Mouse (Mus musculus): ENCODE measurements around the gene Prss53. TPM values are rescaled to one million over a fixed set of nuclear protein-coding genes. Genes with fewer than 3 reads are reported as not detected.
A peak's percentile ranks its signal among the peaks of the same experiment; 100 is the strongest.

The Prss53 gene
- polyA plus RNA-seq, 1 experiment from 2014 or later, result 0.98 TPM

GRCm38 (mm10) chr7:127926846-127927245 is 36.1 kb upstream of the Prss53 start:
- Histone ChIP-seq H3K27me3 (replicated peaks) (peaks cover 33% of the 10 kb centered on the region), H3K4me3 (no peak overlapping the region), H3K9me3 (no peaks in the 10 kb centered on the region), H3K4me1 (no peaks in the 10 kb centered on the region), H3K4me2 (replicated peaks) (no peak overlapping the region), H3K9ac (no peak overlapping the region), H3K27ac (no peak overlapping the region), H3K36me3 (peaks cover 49% of the 10 kb centered on the region)
- no peak for ATAC-seq (ENCODE audit: low FRiP score, low read depth)
- 91% methylated on average over 11 of the region's 11 CpGs for WGBS

DNA sequence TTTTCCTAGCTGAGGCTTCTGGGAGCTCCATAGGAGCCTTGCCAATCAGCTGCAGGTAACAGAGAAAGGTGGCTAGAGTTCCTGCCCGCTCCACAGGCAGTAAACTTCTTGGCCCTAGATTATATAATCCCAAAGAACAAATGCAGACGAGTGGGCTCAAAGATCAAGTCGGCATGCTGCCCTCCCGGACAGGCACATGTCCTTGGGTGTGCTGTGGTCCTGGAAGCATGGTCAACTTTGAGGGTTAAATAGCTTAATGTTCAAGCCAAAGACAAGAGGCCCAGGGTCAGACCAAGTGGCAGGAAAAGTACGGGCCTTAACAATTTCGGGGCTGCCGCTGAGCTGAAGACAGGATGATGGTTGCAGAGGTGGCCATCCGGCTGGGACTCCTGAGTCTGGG is 35.3 kb upstream of the Prss53 start:
- no peaks in the 10 kb centered on the region for H3K9me3 ChIP-seq
- no peak overlapping the region for H3K4me3 ChIP-seq
- H3K27ac ChIP-seq, result no peak overlapping the region
- H3K27me3 ChIP-seq (replicated peaks), result peaks cover 28% of the 10 kb centered on the region
- WGBS, result 93% methylated on average over 8 of the region's 8 CpGs
- H3K4me2 ChIP-seq (replicated peaks), result no peak overlapping the region
- no peak overlapping the region for H3K9ac ChIP-seq
- peaks cover 54% of the 10 kb centered on the region for H3K36me3 ChIP-seq
- no peaks in the 10 kb centered on the region for H3K4me1 ChIP-seq
- no peak for ATAC-seq (ENCODE audit: low FRiP score, low read depth)

GRCm38 (mm10) chr7:127925252-127925651 is 34.5 kb upstream of the Prss53 start:
- Histone ChIP-seq H3K4me2 (replicated peaks) (no peak overlapping the region), H3K27me3 (replicated peaks) (peaks cover 26% of the 10 kb centered on the region), H3K9ac (no peak overlapping the region), H3K4me3 (no peak overlapping the region), H3K9me3 (no peaks in the 10 kb centered on the region), H3K27ac (no peak overlapping the region), H3K4me1 (no peaks in the 10 kb centered on the region), H3K36me3 (peaks cover 62% of the 10 kb centered on the region)
- WGBS, result 79% methylated on average over 5 of the region's 5 CpGs
- no peak for ATAC-seq (ENCODE audit: low FRiP score, low read depth)

DNA sequence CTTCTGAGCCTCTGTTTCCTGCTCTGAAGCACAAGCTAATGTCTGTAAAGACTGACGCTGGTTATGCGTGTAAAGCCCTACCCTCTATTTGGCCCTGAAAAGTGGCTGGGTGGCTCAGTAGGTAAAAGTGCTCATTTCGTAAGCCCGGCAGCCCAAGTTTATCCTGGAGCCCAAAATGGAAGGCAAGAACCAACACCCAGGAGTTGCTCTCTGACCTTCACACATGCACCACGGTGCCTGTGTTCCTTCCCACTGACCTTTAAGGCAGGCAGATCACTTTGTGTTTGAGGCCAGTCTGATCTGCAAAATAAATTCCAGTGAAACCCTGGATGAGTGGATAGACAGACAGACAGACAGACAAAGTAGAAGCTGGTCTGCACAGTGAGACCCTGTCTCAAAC is 32.9 kb upstream of the Prss53 start:
- 93% methylated on average over 5 of the region's 5 CpGs for WGBS
- Histone ChIP-seq H3K4me1 (no peaks in the 10 kb centered on the region), H3K9ac (no peak overlapping the region), H3K9me3 (no peaks in the 10 kb centered on the region), H3K27me3 (replicated peaks) (peaks cover 10% of the 10 kb centered on the region), H3K4me3 (no peak overlapping the region), H3K27ac (no peak overlapping the region), H3K36me3 (peaks cover 69% of the 10 kb centered on the region), H3K4me2 (replicated peaks) (no peak overlapping the region)
- no peak for ATAC-seq (ENCODE audit: low FRiP score, low read depth)

DNA sequence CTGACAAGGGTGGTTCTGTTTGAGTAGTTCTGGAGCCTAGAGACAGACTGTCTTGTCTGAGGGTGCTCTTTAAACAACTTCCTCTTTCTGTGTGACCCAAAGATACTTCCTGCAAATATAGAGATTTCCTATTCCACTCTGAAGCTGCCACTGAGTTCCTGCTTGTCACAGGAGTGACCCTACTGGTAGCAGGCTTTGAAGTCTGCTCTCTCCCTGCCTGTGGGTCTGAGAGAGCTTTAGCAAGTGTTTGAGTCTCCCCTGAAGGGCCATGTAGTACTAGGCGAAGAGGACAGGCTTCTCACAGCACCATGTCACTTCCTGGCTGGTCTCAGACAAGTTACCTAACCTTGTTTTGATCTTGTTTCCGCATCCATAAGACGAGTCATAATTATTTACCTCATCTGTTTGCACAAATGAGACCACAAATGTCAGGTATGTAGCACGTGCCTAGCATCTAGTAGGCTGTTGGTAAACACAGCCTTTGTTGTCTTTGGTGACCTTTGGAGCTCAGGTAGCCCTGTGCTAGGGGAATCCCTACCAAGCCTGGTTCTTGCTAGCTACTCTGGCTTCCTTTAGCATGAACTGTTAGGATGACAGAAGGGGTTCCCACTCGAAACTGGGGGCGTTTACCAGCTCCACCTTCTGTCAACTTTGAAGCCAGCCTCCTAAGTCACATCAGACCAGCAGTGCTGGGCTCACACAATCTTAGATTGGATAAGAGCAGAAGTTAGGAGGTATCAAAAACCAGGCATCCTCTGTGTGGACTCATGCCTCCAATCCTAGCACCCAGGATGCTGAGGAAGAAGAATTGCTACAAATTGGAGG is 31.9 kb upstream of the Prss53 start:
- no peak for ATAC-seq (ENCODE audit: low FRiP score, low read depth)
- 0 out of 2 replicates have a peak, but pooled peaks cover under 1% of the 10 kb centered on the region for H3K27me3 ChIP-seq (replicated peaks)
- no peak overlapping the region for H3K4me3 ChIP-seq
- no peaks in the 10 kb centered on the region for H3K9me3 ChIP-seq
- H3K36me3 ChIP-seq, result peaks cover 76% of the 10 kb centered on the region
- no peak overlapping the region for H3K27ac ChIP-seq
- WGBS, result 79% methylated on average over 6 of the region's 6 CpGs
- H3K4me2 ChIP-seq (replicated peaks), result no peak overlapping the region
- no peak overlapping the region for H3K9ac ChIP-seq
- no peaks in the 10 kb centered on the region for H3K4me1 ChIP-seq

GRCm38 (mm10) chr7:127921516-127921915 is 30.7 kb upstream of the Prss53 start:
- Histone ChIP-seq H3K9ac (no peak overlapping the region), H3K36me3 (peaks cover 76% of the 10 kb centered on the region), H3K4me1 (no peaks in the 10 kb centered on the region), H3K27ac (no peak overlapping the region), H3K27me3 (replicated peaks) (no peaks in the 10 kb centered on the region), H3K9me3 (no peaks in the 10 kb centered on the region), H3K4me2 (replicated peaks) (no peak overlapping the region), H3K4me3 (no peak overlapping the region)
- ATAC-seq (ENCODE audit: low FRiP score, low read depth), result no peak
- WGBS, result 66% methylated on average over 8 of the region's 8 CpGs

GRCm38 (mm10) chr7:127919290-127919689 is 28.5 kb upstream of the Prss53 start:
- no peak overlapping the region for H3K27ac ChIP-seq
- H3K27me3 ChIP-seq (replicated peaks), result no peaks in the 10 kb centered on the region
- 82% methylated on average over 7 of the region's 7 CpGs for WGBS
- no peaks in the 10 kb centered on the region for H3K4me1 ChIP-seq
- no peak overlapping the region for H3K4me3 ChIP-seq
- H3K9ac ChIP-seq, result no peak overlapping the region
- no peak for ATAC-seq (ENCODE audit: low FRiP score, low read depth)
- no peak overlapping the region for H3K4me2 ChIP-seq (replicated peaks)
- peaks cover 67% of the 10 kb centered on the region for H3K36me3 ChIP-seq
- no peaks in the 10 kb centered on the region for H3K9me3 ChIP-seq

- H3K4me1 ChIP-seq, result peaks cover under 1% of the 10 kb centered on the region
- no peaks in the 10 kb centered on the region for H3K27me3 ChIP-seq (replicated peaks)
- no peak overlapping the region for H3K4me3 ChIP-seq
- peaks cover 56% of the 10 kb centered on the region for H3K36me3 ChIP-seq
- H3K27ac ChIP-seq, result no peak overlapping the region
- no peak overlapping the region for H3K9ac ChIP-seq
- H3K9me3 ChIP-seq, result no peaks in the 10 kb centered on the region
- 55% methylated on average over 3 of the region's 3 CpGs for WGBS
- ATAC-seq (ENCODE audit: low FRiP score, low read depth), result no peak
- no peak overlapping the region for H3K4me2 ChIP-seq (replicated peaks)
Measured at GRCm38 (mm10) chr7:127918203-127918602, 27.4 kb upstream of the Prss53 start.

DNA sequence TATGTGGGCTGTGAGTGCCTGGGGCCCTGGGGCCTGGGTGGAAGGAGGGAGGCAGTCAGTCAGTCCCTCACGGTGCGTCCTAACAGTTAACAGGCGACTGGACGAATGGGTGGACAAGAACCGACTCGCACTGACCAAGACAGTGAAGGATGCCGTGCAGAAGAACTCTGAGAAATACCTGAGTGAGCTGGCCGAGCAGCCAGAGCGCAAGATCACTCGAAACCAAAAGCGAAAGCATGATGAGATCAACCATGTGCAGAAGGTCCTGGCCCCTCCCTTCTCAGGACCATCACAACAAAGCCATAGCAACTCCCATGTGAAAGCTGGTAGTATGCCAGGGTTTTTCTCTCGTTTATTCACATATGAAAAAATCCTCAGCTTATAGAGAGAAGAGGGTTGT is 24.5 kb upstream of the Prss53 start:
- no peak overlapping the region for H3K4me2 ChIP-seq (replicated peaks)
- no peaks in the 10 kb centered on the region for H3K27me3 ChIP-seq (replicated peaks)
- 95% methylated on average over 12 of the region's 12 CpGs for WGBS
- H3K4me3 ChIP-seq, result no peak overlapping the region
- peaks cover 5% of the 10 kb centered on the region for H3K4me1 ChIP-seq
- no peak overlapping the region for H3K9ac ChIP-seq
- no peak overlapping the region for H3K27ac ChIP-seq
- ATAC-seq (ENCODE audit: low FRiP score, low read depth), result no peak
- no peaks in the 10 kb centered on the region for H3K9me3 ChIP-seq
- peaks cover 33% of the 10 kb centered on the region for H3K36me3 ChIP-seq

DNA sequence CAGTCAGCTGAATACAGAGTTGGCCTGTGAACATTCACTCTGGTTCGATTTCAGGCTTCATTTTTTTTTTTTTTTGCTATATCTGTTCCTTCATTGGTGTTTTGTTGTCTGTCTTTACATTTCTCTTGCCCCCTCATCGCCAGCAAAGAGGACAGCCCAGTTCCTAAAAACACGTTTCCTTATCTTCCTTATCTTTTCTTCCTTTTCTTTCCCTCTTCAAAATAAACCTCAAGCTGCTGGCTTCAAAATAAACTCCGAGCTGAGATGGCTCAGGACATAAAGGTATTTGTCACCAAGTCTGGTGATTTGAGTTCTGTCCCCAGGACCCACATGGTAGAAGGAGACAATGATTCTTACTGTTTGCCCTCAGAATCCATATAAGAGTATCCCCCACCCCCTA is 22.2 kb upstream of the Prss53 start:
- no peak overlapping the region for H3K27ac ChIP-seq
- H3K4me1 ChIP-seq, result peaks cover 5% of the 10 kb centered on the region
- H3K9me3 ChIP-seq, result no peaks in the 10 kb centered on the region
- 34% methylated on average over 4 of the region's 4 CpGs for WGBS
- peak overlapping the region; percentile 81 for H3K9ac ChIP-seq
- no peak for ATAC-seq (ENCODE audit: low FRiP score, low read depth)
- peak overlapping the region; percentile 78 for H3K4me2 ChIP-seq (replicated peaks)
- no peaks in the 10 kb centered on the region for H3K27me3 ChIP-seq (replicated peaks)
- peaks cover 36% of the 10 kb centered on the region for H3K36me3 ChIP-seq
- peak overlapping the region; percentile 95 for H3K4me3 ChIP-seq

DNA sequence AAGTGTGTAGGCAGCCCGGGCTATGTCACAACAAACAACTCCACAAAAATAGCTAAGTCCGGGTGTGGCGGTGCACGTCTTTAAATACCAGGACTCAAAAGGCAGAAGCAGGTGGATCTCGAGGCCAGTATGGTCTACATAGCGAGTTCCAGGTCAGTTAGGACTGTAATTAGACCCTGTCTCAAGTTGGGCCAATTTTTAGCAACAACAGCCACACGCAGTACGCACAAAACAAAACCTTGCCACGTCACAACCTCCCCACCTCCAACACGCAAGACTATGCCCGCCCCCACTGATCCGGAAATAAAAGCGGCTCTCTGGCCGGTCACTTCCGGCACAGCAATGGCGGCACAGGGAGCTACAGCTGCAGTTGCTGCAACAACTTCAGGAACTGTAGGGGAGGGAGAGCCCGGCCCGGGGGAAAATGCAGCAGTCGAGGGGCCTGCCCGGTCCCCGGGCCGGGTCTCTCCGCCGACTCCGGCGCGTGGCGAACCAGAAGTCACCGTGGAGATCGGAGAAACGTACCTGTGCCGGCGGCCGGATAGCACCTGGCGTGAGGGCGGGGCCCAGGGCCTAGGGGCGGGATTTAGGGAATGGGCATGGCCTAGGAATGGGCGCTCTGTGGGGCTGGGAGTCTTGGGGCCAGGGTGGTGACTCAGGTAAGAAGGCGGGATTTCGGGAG is 21.6 kb upstream of the Prss53 start, which contains the start of gene Kat8:
Gene Kat8 (plus strand): TSS at position 327 of the 682 bp plus-strand sequence.
- 1% methylated on average over 40 of the region's 40 CpGs for whole genome bisulfite sequencing
- peaks cover 38% of the 10 kb centered on the region for H3K36me3 ChIP-seq
- H3K27me3 ChIP-seq (replicated peaks), result no peaks in the 10 kb centered on the region
- peak within 1 kb of the TSS; percentile 81 for H3K9ac ChIP-seq
- ATAC-seq (ENCODE audit: low FRiP score, low read depth), result peak; percentile 94
- peak within 1 kb of the TSS; percentile 95 for H3K4me3 ChIP-seq
- peak within 1 kb of the TSS; percentile 53; the same call in 1 of the 2 replicates for H3K27ac ChIP-seq
- peak within 1 kb of the TSS; percentile 78 for H3K4me2 ChIP-seq (replicated peaks)
- peaks cover 5% of the 10 kb centered on the region for H3K4me1 ChIP-seq
- H3K9me3 ChIP-seq, result no peaks in the 10 kb centered on the region

DNA sequence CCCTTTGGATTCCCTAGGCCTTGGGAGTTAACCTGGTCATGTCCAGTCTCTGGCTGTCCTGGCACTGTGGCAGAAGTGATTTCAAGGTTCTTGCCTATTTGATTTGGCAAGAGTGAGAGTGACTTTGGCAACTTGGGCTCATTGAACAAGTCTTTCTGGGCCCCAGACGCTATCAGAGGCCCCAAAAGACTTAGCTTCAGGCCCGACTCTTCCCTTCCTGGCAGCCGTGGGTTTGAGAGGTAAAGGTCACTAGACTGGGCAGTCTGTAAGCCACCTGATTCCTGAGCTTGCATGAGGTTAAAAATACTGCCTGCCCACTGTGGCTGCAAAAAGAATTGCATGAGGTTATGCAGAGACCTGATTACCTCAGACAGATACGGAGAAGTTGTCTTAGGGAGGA is 17.9 kb upstream of the Prss53 start:
- Histone ChIP-seq H3K27me3 (replicated peaks) (no peaks in the 10 kb centered on the region), H3K4me1 (peaks cover 13% of the 10 kb centered on the region), H3K36me3 (peaks cover 45% of the 10 kb centered on the region), H3K4me2 (replicated peaks) (no peak overlapping the region), H3K9me3 (no peaks in the 10 kb centered on the region), H3K9ac (no peak overlapping the region), H3K27ac (no peak overlapping the region), H3K4me3 (no peak overlapping the region)
- no peak for ATAC-seq (ENCODE audit: low FRiP score, low read depth)
- 95% methylated on average over 4 of the region's 4 CpGs for WGBS

All from neural tube, embryonic 12.5 days (tissue).